Mouse (Mus musculus) spleen, adult 10 weeks (tissue): Measurements from ENCODE around the gene Lysmd2. TPM values are rescaled to one million over a fixed set of nuclear protein-coding genes. Genes with fewer than 3 reads are reported as not detected.

Experiments
- polyA plus RNA-seq: library from polyadenylated mRNA; stranded (reverse); fragments of 350-450 nt; fragmentation: Illumina TruSeq; extraction: RNeasy Lipid Tissue Mini Kit (QIAGEN cat#74804); gene quantifications from one replicate; pipeline ENCODE4 v1.2.3, GENCODE M21; 2015; ENCODE audit warnings: low replicate concordance; ENCODE audit not compliant: insufficient read depth

The Lysmd2 gene
- 13.9 TPM for polyA plus RNA-seq

DNA sequence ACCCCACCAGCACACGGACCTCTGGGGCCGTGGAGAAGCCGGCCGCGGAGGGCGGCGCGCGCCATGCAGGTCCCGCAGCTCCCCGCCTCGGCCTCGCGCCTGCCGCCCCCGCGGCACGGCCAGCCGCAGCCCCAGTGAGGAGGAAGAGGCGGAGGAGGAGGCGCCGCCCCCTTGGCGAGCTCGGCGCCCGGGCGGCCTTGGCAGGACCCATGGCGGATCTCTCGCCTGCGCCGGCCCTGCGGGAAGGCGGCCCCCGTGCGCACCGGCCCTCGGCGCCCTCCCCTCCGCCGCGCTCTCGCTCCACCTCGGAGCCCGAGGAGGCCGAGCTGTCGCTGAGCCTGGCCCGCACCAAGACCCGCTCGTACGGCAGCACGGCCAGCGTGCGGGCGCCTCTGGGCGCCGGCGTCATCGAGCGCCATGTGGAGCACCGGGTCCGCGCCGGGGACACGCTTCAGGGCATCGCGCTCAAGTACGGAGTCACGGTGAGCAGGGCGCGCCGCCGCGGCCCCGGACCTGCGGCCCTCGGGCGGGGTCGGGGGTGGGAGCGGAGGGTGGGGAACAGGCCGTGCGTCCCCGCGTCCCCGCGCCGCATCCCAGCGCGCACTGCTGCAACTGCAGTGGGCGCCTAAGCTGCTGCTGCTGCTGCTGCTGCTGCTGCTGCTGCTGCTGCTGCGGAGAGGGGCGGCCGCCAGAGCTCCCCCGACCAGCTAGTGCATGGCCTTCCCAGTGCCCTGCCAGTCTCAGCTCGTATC, at the start of gene Lysmd2:
Lysmd2 (plus strand) TSS at position 186 of the 752 bp plus-strand sequence.

DNA sequence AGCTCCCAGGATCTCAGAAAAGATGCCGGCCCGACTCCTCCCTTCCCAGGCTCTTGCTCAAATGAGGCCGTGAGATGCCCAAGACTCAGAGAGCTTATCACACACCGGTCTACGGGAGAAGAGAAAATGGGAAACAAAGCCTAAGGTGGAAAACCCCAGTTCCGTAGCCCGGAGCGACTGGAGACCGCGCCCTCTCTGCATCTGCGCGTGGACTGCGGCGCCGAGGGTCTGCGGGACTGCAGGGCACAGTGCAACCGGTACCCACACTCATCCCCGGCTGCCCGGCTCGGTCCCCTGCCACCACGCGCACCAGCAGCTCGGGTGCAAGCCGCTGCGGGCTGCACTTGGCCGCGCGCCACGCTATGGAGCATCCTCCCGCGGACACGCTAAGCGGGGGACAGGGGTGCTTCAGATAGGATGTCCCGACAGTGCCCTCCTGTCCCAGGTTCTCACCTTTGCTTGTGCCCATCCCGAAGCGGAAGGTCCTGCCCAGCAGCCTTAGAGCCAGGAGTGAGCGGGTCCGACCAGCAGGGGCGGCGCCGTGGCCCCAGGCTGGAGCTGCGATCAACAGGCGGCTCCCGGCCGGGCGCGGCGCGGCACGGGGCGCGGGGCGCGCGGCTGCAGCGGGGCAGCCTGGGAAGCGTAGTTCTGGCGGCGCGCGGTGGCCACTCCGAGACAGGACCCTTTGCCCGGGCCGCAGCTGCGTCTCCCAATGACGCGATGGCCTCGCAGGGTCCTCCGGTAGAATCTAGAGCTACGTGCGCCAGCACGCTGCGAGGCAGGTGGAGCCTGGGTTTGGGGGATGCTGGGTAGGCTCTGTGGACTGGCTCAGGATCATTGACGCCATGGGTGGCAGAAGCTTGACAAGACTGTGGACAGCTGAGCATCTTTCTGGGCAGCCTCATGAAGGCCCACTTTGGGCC, 14.7 kb upstream of the Lysmd2 start, which contains the start of gene Tmod2:
Tmod2 (minus strand) TSS at position 755 of the 923 bp plus-strand sequence.

DNA sequence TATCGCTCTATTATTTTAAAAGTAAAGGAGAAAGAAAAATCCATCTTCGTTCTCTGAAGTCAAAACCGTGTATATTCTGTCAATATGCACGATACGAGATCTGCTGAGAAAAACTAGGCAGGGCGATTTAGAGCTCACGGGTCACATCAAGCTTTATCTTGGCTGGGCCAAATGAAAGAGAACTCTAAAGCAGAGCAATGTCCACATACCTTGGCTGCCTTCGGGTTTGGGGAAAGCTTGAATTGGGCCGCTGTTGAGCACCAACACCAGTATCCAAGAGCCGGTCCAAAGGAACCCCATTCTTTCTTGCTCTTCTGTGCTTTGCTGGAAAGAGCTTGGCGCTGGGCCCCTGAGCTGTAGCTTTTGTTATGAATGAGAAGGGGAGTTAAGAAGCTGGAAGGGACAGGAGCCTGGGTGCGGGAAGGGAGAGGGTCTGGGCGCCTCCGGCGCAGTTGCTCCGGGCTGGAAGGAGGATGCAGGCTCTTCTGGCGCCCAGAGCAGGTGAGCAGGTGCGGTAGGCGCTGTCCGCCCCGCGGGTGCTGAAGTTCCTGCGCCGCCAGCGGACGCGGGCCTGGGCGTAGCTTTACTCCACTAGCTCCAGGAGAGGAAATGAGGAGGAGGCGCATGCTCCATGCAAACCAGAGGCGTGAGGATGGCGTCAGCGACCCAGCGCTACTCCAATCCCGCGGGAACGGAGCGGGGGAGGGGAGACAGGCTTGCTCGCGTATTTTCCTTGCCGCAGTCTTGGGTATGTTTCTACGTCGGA, 58.1 kb downstream of the Lysmd2 start, which contains the start of gene Scg3:
Scg3 (minus strand) TSS at position 631 of the 766 bp plus-strand sequence.

Other genes starting within 250 kb of the Lysmd2 start
- gene Mapk6, start 215.7 kb upstream of the Lysmd2 start, polyA plus RNA-seq, result 37.1 TPM
- gene Leo1, start 184.2 kb upstream of the Lysmd2 start, polyA plus RNA-seq, result 19.2 TPM
- gene Tmod3, start 66.1 kb upstream of the Lysmd2 start, polyA plus RNA-seq, result 162 TPM
- 2.7 TPM for gene Tmod2, start 14.4 kb upstream of the Lysmd2 start, polyA plus RNA-seq
- 0.33 TPM for gene Scg3, start 58.3 kb downstream of the Lysmd2 start, polyA plus RNA-seq
- not detected for gene Bmp5, start 149.6 kb downstream of the Lysmd2 start, polyA plus RNA-seq